Mouse (Mus musculus) lung, postnatal 0 days (tissue): ENCODE results near the gene Jak3. TPM values are rescaled to one million over a fixed set of nuclear protein-coding genes. Genes with fewer than 3 reads are reported as not detected.

ENCODE experiments used
- ATAC-seq: fragments of 200-750 bp; cut with Nextera tagmentation; 2 replicates; pipeline ENCODE4 v1.8.0; 2017; ENCODE audit warnings: moderate library complexity
- DNase-seq: peaks from one replicate; pipeline ENCODE4 v3.0.0-alpha.2; 2016; ENCODE audit warnings: low spot score
- H3K27ac ChIP-seq: fragments of 300-500 bp; sonication (generic); 2 replicates; pipeline ENCODE4 v1.5.1; 2014; ENCODE audit warnings: antibody characterized with exemption, mild to moderate bottlenecking, low read length, mixed read lengths
- H3K27me3 ChIP-seq: fragments of 300-500 bp; sonication (generic); replicated peaks from 2 replicates; pipeline ENCODE4 v1.6.1; 2014; ENCODE audit warnings: low read length, mixed read lengths; ENCODE audit not compliant: insufficient read depth
- H3K36me3 ChIP-seq: fragments of 300-500 bp; sonication (generic); 2 replicates; pipeline ENCODE4 v1.6.1; 2014; ENCODE audit warnings: low read length, mixed read lengths; ENCODE audit not compliant: insufficient read depth
- H3K4me1 ChIP-seq: fragments of 300-500 bp; sonication (generic); 2 replicates; pipeline ENCODE4 v1.6.1; 2014; ENCODE audit warnings: antibody characterized with exemption, low read depth, low read length, mixed read lengths; ENCODE audit not compliant: insufficient read depth
- H3K4me2 ChIP-seq: fragments of 300-500 bp; sonication (generic); replicated peaks from 2 replicates; pipeline ENCODE4 v1.6.1; 2014; ENCODE audit warnings: low read depth, mild to moderate bottlenecking, low read length, moderate library complexity, mixed read lengths
- H3K4me3 ChIP-seq: fragments of 300-500 bp; sonication (generic); 2 replicates; pipeline ENCODE4 v1.5.1; 2014; ENCODE audit warnings: low read depth, low read length
- H3K9ac ChIP-seq: fragments of 300-500 bp; sonication (generic); replicated peaks from 2 replicates; pipeline ENCODE4 v1.6.1; 2014; ENCODE audit warnings: low read depth, mild to moderate bottlenecking
- H3K9me3 ChIP-seq: fragments of 300-500 bp; sonication (generic); 2 replicates; pipeline ENCODE4 v1.6.1; 2016; ENCODE audit warnings: low read length, mixed read lengths
- CTCF ChIP-seq: IDR thresholded peaks from 2 replicates; pipeline ENCODE4 v1.5.1; 2016; ENCODE audit warnings: antibody characterized with exemption, mild to moderate bottlenecking
- EP300 ChIP-seq: IDR thresholded peaks from 2 replicates; pipeline ENCODE4 v1.6.1; 2016; ENCODE audit warnings: antibody characterized with exemption, mild to moderate bottlenecking, control low read depth
- WGBS: fragments of 180-500 bp; shearing (Covaris S2); extraction: QIAGEN DNeasy Blood & Tissue Kit; methylation state at CpG from one replicate; pipeline ENCODE4 v1.1.7; 2014; 5-methylcytosine and 5-hydroxymethylcytosine counted together
- polyA plus RNA-seq: library from polyadenylated mRNA; unstranded; fragments of >200 nt; fragmentation: Nextera tagmentation; extraction: Ambion mirVana; gene quantifications from 2 replicates; pipeline ENCODE4 v1.2.1, GENCODE M21; 2015

Gene Jak3
- polyA plus RNA-seq, 1 experiment from 2014 or later: 7.7 TPM

DNA sequence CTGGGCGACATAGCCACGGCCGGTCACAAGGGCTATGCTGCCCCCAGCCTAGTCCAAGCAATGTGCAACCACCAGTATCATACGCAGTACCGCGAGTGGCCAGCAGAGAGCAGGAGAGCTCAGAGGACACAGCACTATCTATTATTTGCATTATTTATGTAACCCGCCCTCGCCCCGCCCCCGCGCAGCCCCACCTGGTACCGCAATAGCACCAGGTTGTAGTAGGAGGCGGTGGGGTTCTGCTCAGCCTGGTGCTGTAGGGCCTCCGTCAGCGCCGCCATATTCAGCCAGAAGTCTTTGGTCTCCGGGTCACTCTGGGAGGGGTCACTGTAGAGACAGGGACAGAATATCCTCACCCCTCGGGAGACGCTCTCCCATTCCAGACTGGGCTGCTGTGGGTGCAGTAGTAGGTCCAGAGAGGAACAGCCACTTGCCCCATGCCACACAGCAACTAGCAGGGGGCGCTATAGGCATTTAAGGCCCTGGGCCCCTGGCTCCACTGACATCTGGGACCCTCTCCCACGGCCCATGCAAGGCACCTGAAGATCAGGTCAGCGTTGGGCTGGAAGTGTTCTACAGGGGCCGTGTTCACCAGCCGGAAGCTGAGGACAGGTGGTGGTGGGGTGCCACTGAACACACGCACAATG, 33.8 kb downstream of the Jak3 start:
- TF ChIP-seq CTCF (peak; percentile 83), EP300 (no peak)
- no peak overlapping the region for H3K4me3 ChIP-seq
- no peaks in the 10 kb centered on the region for H3K4me1 ChIP-seq
- 0 out of 2 replicates have a peak, but pooled peaks cover 5% of the 10 kb centered on the region for H3K27me3 ChIP-seq
- H3K9me3 ChIP-seq: no peaks in the 10 kb centered on the region
- peak; percentile 68 for DNase-seq
- 18% methylated on average over 25 of the region's 25 CpGs for WGBS
- H3K4me2 ChIP-seq: peak overlapping the region; percentile 42
- H3K36me3 ChIP-seq: no peaks in the 10 kb centered on the region
- ATAC-seq: peak; percentile 70
- no peak overlapping the region for H3K9ac ChIP-seq
- H3K27ac ChIP-seq: no peak overlapping the region

DNA sequence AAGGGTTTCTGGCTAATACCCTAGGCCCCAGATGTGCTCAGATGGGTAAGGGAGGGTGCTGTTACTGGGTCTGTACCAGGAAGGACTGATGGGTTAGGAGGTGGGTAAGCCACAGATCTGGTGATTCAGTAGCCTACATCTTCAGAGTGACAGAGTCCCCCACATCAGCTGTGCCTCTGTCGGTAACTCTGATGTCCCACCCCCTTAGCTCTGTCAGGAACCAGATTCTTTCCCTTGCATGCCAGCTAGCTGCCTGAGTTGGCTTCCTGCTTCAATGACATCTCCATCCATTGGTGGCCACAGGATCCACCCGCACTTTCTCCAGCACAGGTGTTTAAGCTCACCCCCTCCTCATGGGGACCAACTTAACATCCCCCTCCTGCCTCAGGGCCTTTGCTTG, 35.5 kb downstream of the Jak3 start:
- ATAC-seq (no peak), DNase-seq (no peak)
- no peaks in the 10 kb centered on the region for H3K36me3 ChIP-seq
- H3K9ac ChIP-seq: no peak overlapping the region
- no peaks in the 10 kb centered on the region for H3K9me3 ChIP-seq
- 0 out of 2 replicates have a peak, but pooled peaks cover 5% of the 10 kb centered on the region for H3K27me3 ChIP-seq
- H3K27ac ChIP-seq: no peak overlapping the region
- TF ChIP-seq CTCF (no peak), EP300 (no peak)
- WGBS: 75% methylated on average over 2 of the region's 2 CpGs
- H3K4me1 ChIP-seq: no peaks in the 10 kb centered on the region
- H3K4me2 ChIP-seq: no peak overlapping the region
- no peak overlapping the region for H3K4me3 ChIP-seq

DNA sequence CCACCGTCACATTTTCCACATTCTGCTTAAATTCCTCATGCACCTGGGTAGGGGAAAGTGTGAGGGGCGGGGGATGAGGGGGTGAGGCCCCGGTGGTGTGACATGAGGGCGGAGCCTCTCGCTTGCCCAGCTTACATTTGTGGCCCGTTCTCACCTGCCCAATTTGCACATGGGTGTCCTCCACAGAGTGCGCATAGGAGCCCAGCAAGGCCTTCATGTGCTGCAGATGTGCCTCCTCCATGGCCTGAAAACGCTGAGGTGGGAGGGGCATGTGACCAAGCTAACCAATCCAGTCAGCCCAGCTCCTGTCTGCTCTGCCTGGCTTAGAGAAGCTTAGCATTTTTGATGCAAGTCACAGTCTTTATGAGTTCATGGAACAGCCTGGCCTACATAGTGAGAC, 39.4 kb downstream of the Jak3 start:
- Histone ChIP-seq H3K9me3 (no peaks in the 10 kb centered on the region), H3K9ac (no peak overlapping the region), H3K4me3 (no peak overlapping the region), H3K27ac (no peak overlapping the region), H3K36me3 (no peaks in the 10 kb centered on the region), H3K27me3 (no peaks in the 10 kb centered on the region), H3K4me2 (no peak overlapping the region), H3K4me1 (no peaks in the 10 kb centered on the region)
- WGBS: 26% methylated on average over 8 of the region's 8 CpGs
- ATAC-seq (no peak; the same call in 1 of the 2 replicates), DNase-seq (no peak)
- TF ChIP-seq EP300 (no peak), CTCF (no peak)

DNA sequence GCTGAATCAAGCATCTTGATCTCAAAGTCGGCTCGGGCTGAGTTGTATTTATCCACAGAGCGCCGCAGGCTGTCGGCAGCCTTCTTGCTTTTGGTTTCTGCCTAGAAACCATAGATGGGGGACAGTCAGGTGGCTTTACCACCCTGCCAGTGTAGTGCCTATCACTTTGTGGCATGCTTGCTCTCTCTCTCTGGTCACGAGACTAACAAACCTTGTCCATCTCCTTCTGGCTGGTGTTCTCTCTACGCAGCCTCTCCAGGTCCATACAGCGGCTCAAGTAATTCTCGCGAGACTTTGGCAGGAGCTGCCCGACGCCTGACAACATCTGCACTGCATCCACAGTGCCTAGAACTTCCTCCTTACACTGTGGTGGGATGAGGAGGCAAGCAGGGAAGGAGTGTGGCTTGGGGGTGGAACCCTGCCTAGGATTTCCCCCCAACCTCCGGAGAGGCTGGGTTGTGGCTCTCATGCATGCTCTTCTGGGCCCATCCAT, 40.5 kb downstream of the Jak3 start:
- Histone ChIP-seq H3K27me3 (no peaks in the 10 kb centered on the region), H3K27ac (no peak overlapping the region), H3K4me2 (no peak overlapping the region), H3K9me3 (no peaks in the 10 kb centered on the region), H3K36me3 (no peaks in the 10 kb centered on the region), H3K9ac (no peak overlapping the region), H3K4me3 (no peak overlapping the region), H3K4me1 (no peaks in the 10 kb centered on the region)
- no peak for ATAC-seq
- 67% methylated on average over 13 of the region's 13 CpGs for WGBS
- no peak for DNase-seq
- TF ChIP-seq EP300 (no peak), CTCF (no peak)

DNA sequence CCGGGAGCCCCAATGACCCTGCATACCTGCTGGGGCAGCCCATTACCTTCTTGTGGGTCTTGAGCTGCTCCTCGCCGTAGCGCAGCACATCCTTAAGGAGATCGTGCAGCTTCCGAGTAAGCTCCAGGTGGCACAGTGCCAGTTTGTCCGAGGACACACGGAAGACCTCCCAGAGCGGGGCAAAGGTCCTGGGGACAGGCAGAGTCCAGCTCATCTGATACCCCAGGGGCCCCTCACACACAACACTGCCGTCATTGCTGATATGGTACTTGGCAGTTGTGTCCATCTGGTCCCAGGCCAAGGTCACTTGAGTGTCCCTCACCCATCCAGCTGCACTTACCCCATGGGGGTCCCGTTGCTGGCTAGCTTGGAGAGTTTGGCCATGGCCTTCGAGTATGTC, 41.0 kb downstream of the Jak3 start:
- Histone ChIP-seq H3K36me3 (no peaks in the 10 kb centered on the region), H3K27ac (no peak overlapping the region), H3K4me3 (no peak overlapping the region), H3K9me3 (no peaks in the 10 kb centered on the region), H3K9ac (no peak overlapping the region), H3K27me3 (no peaks in the 10 kb centered on the region), H3K4me1 (no peaks in the 10 kb centered on the region), H3K4me2 (no peak overlapping the region)
- WGBS: 60% methylated on average over 12 of the region's 12 CpGs
- ATAC-seq (no peak), DNase-seq (no peak)
- no peak for TF ChIP-seq EP300
- TF ChIP-seq CTCF: no peak

DNA sequence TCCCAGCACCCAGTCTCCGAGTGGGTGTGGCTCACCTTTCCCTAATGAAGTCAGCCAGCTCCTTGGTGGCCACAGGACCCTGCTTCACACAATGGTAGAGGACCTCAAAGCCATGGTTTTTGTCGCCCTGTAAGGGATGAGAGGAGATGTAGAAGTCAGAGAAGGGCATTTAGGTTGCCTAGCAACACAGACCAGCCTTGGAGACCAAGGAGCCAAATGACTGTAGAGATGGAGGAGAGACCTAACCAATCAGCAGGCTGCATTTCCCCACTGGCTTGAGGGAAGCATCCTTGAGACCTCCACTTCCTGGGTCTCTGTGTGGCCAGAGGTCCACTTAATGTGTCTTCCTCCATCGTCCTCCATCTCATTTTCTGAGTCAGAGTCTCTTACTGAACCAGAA, 42.2 kb downstream of the Jak3 start:
- Histone ChIP-seq H3K9me3 (no peaks in the 10 kb centered on the region), H3K36me3 (no peaks in the 10 kb centered on the region), H3K9ac (no peak overlapping the region), H3K4me1 (no peaks in the 10 kb centered on the region), H3K27ac (no peak overlapping the region), H3K4me2 (no peak overlapping the region), H3K27me3 (no peaks in the 10 kb centered on the region), H3K4me3 (no peak overlapping the region)
- TF ChIP-seq EP300: no peak
- TF ChIP-seq CTCF: no peak
- WGBS: 38% methylated on average over 3 of the region's 3 CpGs
- DNase-seq: no peak
- no peak for ATAC-seq
